Mouse (Mus musculus): ENCODE measurements at regions not wholly inside any gene's neighbourhood (a gene's known extent, or its start where the extent isn't known, plus 50 kb on each side); places are given as distances from the start of the nearest gene placed in this dataset.

DNA sequence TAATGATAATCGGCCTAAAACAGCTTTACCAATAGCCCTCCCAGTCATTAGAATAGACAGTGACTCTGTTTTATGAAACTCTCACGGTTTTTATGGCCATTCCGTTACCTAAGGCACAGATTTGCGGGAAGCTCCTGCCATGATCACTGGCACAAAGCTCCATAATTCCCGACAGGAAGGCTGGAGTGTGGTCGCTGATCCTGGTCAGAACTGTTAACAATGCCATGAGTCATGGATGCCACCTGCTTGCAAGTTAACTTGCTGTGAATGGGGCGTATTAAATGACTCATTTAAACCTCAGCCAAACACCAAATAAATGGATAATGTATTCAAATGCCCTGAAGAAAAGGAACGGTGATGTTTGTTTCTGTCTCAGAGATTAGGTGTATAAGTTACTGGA is 559.9 kb upstream of the Map3k7 start:
- no peak for DNase-seq

DNA sequence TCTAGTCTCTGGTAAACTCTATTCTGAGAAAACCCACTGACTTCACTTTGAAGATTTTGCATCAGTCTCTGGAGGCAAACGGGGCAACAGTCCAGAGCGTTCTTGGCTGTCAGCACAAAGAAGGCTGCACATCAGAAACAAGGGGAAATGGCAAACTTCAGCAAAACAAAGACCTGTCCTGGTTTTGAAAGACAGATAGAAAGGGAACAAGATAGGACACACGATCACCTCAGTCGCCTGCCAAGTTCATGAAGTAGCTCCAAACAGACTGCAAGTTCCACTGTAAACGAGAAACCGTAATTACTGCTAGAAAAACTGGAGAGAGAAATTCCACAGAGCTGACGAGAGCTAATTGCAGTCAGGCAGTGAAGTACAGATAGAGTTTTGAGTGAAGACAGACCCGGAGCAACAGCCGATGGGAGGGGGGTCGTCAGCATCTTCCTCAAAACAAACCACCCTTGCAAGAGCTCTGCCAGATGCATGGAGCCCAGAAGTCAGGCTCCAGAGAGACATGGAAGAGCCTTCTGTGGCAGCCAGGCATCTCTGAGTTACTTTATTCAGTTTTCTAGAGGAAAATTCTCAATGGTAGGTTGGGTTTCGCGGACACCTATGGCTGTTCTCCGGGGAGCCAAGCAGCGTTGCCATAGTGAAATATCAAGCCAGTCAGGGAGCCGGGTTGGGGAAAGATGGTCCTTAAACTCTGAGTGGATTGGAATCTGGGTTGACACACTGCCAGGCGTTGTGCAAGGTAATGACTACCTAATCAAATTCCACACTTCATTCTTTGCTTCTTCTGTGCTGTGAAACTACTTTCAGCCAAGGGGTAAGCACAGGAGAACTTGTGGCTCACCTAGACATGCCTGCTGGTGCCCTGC is 558.8 kb upstream of the Map3k7 start:
- no peak for DNase-seq

DNA sequence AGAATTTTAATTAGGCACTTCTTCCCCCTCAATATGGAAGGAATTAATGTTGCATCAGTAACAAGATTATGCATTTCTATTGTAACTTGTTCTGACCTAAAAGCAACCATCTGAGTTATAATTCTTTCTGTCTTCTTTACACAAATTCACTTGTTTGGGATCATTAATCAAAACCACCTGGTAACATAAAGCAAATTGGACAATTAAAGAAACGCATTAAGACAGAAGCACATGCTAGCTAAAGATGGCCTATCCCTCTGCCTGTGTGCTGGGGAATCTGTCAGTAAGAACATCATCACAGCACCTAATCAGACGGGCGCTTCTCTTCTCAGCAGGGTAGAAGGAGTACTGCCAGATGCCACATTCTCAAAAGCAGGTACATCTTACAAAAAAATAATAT is 553.7 kb upstream of the Map3k7 start:
- DNase-seq: no peak

DNA sequence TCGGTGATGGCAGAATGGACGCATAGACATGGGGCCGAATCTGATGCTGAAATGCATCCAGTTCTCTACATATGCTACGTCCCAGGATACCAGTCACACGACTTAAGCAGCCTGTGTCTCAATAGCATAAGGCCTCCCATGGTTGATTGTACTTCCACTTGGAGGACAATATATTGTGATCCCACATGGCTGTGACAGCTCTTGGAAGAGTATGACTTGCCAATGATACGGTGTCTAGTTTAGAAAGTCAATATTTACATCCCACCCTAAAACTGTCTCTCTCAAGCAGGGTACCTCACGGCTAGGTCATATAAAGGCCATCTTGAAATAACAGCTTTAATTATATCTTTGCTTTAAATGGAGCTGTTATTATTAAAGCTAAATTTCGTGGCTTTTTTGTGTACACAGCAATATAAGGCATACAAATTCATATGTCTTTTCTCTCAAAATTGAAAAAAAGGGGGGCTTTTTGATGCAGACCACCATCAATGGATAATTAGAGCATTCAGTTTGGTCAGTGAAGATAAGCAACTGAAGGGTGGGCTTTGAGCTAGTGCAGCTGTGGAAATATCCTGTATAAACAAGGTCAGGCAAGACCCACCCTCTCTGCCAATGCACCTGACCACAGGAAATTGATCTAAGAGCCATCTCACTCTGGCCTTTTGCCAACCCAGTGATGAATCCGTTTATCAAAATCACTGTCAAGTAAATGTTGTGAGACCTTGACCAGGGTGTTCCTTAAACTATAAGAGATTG is 551.9 kb upstream of the Map3k7 start:
- no peak for DNase-seq

DNA sequence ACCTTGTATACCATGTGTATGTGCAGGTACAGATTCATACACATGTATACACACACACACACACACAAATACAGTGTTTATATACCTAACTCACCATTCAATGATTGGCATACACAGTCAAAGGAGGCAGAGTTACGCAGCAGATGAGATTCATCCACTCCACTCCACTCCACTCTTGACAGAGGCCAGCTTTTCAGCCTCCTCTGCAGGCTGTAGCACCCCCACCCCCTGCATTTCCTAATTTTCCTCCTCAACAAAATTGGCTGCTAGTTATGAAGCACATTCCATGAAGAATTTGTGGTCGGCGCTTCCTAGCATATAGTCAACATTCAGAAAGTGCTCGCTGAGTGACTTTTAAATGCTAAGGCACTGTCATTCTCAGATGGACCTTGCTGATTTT is 546.7 kb upstream of the Map3k7 start:
- DNase-seq: no peak

DNA sequence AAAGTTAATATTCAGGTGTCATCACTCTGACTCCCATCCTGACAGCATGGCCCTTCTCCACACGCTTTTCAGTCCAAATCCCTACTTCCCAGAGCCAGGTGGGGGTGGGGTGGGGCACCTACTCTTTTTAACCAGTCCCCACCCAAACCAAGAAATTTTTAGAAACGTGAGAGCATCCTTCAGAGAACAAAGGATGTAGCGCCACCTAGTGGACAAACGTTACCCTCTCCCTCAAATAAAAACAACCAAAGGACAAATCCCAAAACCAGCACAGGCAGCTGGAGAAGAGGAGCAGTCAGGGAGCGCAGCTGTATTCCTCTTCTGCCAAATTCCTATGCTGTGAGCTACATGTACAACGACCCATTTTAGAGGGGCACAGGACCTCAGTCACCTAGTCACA is 544.7 kb upstream of the Map3k7 start:
- DNase-seq: peak; percentile 46

DNA sequence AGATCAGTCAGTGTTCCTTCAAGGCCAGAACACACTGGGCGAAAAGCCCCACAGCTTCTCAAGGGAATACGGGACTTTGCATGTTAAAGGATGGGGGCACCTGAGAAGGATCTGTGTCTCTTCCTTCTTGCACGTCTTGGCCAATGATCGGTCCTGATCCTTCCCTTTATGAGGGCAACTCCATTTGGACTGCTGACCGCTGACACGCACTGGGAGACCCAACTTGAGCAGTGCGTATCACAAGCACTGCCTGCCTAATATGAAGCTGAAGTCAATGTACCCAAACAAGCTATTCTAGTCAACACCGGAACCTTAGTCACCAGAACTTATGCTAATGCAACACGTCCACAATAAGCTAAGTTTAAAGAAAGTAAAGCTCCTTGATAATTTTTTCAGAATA is 543.7 kb upstream of the Map3k7 start:
- no peak for DNase-seq

DNA sequence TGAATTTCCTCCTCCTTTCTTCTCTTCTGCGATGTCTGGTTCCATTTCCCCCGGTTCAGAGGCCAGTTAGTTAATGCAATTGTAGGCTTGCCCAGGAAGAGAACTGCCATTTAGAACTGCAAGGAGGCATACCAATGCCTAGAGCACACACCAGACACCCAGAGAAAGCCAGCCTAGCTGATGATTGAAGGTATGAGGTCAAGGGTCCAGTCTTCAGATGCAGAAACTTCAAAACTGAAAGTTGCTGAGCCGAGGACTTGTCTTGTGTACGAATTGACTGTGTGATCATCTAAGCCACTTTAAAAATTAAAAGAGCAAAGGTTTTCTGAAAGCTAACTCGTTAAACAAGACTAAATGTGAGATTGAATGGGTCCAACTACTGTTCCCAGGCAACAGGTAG is 542.5 kb upstream of the Map3k7 start:
- no peak for DNase-seq

DNA sequence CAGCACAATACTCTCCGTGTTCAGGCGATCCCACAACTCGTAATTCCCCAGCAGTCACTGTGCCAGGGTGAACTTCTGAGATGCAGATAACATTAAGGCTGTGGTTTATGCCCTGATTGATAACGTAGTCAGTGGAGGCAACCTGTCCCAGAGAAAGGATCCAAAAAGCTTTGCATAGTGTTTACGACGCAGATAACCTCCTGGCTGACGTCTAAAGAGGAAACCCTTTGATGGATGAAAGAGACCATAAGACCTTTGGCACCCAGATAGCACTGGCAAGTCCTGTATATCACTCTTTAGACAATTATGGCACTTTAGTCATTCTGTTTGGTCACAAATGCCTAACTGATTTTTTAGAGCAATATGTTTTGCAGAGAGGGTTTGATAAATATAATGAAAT is 538.8 kb upstream of the Map3k7 start:
- no peak for DNase-seq

DNA sequence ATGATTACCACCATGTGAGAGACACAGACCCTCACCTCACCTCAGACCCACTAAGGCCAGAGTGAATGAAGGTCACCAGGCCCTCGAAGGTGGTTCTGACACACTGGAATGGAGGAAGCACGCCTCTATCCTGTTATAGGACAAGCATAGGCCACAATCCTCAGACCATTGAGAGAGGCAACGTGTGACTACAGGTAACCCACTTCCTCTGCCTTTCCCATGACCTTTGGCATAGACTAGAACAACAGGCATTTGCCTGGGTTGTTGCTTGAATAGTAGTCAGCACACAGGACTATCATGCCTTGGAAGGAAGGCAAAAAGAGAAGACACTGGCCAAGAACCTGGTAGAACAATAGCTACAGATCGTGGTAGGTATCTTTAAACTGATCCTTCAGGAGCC is 538.2 kb upstream of the Map3k7 start:
- no peak for DNase-seq

DNA sequence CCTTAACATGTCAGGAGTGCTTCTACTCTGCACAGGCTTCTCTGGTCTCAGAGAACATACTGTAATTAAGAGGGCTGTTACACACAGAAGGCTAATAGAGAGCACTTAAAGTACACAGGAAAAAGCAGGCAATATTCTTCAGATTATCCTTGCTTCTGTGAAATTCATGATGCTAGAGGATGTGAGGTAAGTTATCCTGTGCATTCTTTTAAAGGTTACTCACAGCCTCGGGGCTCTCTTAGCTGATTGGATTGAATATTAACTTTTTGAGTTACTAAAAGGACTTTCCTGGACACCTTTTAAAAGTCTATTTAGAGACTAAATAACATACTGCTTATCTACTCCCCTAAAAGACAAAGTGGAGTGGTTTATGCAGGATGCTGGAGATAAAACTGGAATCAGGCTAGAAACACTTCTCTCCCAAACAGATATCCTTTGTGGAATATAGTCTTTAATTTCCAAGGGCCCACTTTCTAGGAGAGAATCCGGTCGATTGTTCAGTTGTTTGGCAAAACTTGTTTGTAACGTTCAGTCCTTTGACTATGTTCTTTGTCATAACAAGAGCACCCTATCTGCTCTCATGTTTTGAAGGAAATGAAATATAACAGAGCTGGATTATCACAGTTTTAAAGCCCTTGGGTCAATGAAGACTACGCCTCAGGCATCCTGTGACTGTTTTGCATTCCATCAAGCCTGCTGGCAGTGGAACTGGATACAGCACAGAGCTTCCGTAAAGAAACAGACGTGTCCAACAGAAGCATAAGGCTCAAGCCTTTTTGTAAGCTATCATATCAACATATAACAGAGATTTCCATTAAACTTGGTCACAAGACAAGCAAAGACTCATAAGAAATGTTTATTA is 537.5 kb upstream of the Map3k7 start:
- DNase-seq: no peak

DNA sequence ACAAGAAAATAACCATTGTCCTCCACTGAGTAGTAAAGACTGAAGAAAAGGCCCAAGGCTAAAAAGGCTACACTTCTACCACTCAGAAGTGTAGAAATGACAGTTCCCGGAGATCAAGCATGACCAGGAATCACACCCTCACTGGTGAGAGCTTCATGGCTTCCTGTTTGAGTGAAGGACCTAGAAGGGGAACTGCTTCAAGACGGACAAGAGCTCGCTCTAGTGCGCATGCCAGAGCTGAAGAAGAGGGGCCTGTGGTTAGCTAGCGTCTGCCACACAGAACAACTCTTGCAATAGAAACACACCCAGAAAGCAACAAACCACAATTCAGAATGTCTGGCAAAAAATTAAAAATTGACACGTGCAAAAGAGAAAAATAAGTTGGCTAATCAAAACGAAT is 530.0 kb upstream of the Map3k7 start:
- no peak for DNase-seq

DNA sequence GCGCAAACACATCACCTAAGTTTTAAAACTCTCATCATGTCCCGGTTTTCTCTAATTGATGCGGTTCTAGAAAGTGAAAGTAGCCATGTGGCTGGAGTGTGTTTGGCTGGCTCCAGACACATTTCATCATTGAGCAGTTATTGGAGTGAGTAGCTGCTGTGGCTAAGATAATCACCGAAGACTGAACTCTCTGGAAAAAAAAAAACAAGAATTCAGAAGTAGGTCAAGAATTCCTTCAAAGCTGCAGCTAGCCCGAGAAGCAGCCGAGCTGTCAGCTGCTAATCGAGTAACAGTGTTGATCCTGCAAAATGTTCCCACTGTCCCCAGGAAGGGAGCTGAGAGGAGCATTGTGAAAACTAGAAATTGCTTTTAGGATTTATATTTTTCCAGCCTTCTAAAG is 509.0 kb upstream of the Map3k7 start:
- no peak for DNase-seq

DNA sequence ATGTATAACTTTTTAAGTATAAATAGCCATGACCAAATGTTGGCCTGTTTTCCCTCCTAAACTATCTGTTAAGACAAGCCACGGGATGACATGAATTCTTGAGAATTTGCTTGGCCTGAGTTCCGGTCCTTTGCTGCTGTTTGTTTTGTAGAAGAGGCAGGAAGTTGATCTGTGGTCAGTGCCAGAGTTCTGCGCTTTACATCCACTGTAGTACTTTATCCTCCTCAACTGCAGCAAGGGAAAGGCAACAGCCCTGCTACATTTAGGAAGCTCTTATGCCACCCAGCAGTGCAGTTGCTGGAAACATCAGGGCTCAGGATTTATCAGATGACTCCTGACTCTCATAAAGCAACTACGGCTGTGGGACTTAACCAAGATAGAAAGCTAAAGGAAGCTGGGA is 508.4 kb upstream of the Map3k7 start:
- no peak for DNase-seq

DNA sequence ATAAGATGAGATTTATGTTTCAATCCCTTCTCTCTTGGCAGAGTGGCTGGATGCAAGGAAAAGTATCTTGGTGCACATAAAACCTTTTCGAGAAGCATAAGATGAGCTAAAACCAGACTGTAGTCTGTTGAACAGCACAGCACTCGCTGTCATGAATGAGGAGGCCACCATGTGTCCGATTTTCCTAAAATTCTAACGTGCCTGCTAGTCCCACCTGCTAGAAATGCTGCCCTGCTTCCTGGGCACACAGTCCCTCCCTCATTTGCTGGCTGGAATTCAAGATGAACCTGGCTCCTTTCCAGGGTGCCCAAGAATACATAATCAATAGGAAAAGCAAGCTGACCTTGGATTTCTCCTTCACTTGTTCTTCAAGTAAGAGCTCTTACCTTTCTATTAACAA is 501.4 kb upstream of the Map3k7 start:
- DNase-seq: no peak

DNA sequence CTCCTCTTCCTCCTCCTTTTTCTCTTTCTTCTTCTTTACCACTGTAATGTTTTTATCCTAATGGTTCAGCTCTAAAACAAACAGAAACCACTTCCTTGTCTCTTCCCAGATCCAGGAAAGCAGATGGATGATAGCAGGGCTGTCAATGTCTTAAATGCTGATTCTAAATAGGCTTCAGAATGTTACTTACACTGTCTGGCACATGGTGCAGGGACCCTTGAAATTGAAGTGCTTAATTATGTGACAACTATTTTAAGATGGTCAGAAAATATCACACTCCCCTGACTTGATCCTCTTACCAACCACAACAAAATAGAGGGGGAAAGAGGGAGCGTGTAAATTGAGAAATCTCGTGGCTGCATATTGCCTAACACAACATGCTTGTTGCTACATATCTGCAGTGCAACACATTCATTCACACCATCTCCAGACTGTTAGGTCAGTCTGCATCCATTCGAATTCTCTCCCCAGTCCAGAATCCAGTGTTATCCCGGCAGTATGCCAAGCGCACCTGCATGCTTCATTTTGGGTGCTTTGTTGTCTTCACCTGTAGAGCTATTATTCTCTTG is 500.7 kb upstream of the Map3k7 start:
- no peak for DNase-seq

DNA sequence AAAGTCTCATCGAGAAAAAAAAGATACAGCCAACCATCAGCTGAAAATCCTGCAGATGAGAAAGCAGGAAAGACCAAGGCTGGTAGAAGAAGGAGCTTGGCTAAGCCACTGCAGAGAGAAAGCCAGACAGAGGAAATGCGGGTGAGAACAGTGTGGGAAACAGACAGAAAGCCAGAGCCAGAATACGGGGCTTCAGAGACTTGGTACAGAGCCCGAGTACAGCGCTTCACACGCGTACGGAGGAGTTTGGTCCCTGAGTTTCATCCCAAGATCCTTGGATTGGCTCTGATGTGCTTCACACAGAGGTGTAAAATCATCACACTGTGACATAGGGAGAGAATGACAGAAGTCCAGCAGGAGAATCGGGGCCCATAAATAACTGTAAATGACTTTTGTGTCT is 495.6 kb upstream of the Map3k7 start:
- no peak for DNase-seq

DNA sequence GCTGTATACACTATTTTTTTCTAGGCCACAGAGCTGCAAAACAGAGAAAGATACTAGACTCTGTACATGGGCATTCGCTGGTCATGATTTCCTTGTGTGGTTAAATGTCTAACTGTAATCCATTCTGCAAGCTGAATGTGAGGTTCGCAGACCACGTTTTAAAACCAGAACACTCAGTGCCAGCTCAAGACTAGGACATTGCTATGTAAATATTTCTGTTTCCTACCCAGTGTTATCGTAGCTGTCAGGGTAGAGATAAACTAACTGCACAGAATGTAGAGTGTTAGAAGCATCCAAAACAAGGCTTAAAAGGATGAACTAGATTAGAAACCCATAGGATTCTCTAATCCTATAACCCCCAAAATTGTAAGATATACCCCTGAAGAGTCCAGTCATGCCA is 494.1 kb upstream of the Map3k7 start:
- DNase-seq: no peak

DNA sequence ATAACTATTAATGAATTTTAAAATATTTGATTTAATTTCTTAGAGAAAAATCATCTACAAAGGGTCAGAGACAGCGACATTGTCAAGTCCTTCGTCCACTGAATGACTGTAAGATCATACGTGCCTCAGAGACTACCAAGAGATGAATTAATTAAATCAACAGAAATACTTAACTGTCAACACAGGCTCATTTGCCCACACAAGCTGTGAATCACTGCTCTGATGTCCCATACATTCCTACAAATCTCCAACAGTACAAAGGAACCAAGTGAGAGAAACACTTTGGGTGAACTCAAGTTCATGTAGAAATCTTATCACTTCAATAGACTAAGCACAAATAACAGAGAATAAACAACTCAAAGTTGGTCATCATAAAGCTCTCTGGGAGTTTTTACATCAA is 471.4 kb upstream of the Map3k7 start:
- no peak for DNase-seq

DNA sequence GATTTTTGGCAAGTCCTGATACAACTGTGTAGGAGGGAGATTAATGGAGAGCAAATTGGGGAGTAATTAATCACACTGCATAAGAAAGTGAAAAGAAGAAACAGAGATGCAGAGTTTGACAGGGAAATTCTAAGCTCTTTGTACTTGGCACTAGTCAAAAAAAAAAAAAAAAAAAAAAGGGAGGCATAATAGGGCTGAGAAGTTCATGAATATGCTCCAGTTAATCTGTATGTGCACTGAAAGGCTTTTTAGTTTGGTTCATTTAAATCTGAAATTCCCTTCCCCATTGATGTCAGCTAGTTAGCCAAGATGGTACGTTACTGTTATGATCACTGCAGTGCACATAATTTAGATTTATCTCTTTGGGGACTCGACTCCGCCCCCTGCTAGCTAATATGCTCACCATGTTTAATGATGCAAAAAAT is 470.8 kb upstream of the Map3k7 start:
- DNase-seq: no peak

DNA sequence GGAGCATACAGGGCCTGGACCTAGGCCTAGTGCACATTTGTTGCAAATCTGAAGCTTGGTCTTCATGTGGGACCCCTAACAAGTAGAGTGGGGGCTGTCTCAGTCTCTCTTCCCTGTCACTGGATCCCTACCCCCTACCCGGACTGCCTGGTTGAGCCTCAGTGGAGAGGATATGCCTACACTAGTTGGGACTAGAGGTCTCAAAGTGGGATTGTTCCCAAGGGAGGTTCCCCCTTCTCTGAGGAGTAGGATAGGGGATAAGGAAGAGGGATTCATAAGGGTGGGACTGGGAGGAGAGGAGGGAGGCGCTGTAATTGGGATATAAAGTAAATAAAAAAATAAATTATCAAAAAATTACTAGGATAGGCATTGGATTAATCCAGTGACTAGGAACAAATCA is 464.0 kb upstream of the Map3k7 start:
- DNase-seq: no peak

DNA sequence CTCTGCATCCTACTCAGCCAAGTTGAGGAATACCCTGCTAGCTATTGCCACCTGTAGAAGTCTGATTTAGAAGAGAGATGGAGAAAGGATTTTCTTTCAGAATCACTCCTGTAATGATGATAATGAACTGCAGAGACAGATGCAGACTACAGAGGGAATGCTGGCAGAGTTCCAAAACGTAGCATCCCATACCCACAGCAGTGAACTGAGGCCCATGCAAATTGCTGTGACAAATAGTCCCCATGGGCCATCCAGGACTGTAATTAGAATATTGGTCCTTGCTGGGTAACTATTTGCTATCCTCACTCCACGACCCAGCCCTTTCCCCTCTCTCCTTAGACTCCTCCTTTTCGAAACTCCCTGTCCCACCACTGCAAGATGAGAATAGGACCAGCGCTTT is 463.5 kb upstream of the Map3k7 start:
- no peak for DNase-seq

DNA sequence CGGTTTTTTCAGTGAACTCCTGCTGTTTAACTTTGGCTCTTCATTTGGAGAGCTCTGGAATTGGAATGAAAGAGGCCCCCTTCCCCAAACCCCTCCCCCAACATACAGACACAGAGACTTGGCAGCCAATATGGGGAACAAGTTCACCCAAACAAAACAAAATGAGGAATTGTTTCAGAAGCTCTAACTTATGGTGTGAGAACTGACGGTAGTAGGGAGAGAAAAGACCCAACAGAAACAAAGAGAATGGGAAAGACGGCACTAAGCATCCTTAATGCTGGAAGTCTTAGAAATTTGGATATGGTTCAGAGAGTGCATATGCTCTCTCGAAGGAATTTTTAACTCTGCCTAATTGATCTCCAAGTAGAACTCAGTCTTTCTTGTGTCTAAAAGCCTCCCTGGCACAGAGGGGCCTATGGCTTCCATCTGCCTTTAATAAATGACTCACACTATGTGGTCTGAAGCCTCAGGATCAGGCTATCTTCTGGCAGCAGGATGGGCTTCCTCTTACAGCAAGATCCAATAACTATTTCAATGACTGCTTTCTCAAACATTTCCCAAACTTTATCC is 438.2 kb upstream of the Map3k7 start:
- DNase-seq: no peak

Measured in liver (tissue).